Mouse (Mus musculus) CD4-positive helper T cell, adult 2 months (primary cell): ENCODE measurements around the gene Caps2.
"Not testable (repeated sequence)": the region's sequence is repeated elsewhere in the genome, so short reads cannot be mapped to it uniquely, and the experiment has no call there.

Experiments used
- DNase-seq: peaks from one replicate; pipeline ENCODE4 v3.0.0-alpha.2; 2012; ENCODE audit warnings: low read depth, missing footprints, low spot score

Caps2 gene

GRCm38 (mm10) chr10:112163168-112163766 lies at the start of gene Caps2:
Gene Caps2, plus strand, starts transcription at chr10:112163621.
- DNase-seq = no peak

GRCm38 (mm10) chr10:112125090-112125489 lies 38.3 kb upstream of the Caps2 start:
- DNase-seq = not testable (repeated sequence)

DNA sequence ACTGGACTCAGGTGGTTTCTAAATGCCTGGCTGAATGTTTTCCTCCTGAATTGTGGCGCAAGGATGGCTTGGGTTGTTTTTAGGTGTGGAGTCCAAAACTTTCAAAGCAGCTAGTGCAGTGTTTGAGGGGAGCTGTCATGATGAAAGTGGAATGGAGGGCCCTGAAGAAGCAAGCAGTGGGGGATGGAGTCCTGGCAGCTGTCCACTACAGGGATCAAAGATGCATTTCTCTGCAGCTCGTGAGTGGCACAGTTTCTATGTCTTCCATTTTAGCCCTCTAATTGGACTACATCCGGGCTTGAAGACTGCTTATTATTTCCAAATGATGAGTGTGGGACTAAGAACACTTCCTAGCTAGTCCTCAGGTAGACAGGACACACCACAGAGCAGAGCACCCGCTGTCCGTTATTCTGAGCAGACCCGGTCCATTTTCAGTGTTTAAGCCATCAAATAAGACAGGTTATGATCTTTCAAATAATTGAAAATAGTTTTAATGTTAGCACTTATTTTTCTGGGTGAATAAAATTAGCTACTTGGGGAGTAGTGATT lies 35.7 kb upstream of the Caps2 start:
- not testable (repeated sequence) for DNase-seq

DNA sequence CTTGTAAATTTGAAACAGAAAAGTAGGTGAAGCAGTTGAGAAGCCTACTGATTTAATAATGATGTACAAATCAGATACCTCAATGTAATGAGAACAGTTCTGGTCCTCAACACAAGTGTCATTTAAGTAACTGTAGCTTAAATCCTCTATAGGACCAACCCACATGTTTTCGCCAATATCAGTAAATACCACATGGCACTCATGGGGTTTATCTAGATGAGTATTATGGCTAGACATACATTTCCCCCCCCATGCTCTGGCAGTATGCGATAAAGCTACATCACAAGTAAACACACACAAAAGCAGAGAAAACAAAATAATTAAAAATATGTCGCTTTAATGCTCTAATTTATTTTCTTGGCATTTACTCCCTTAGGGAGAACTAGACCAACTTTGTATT lies 31.2 kb upstream of the Caps2 start:
- DNase-seq = no peak

GRCm38 (mm10) chr10:112138050-112138870 lies 25.2 kb upstream of the Caps2 start:
- peak; percentile 8 for DNase-seq

DNA sequence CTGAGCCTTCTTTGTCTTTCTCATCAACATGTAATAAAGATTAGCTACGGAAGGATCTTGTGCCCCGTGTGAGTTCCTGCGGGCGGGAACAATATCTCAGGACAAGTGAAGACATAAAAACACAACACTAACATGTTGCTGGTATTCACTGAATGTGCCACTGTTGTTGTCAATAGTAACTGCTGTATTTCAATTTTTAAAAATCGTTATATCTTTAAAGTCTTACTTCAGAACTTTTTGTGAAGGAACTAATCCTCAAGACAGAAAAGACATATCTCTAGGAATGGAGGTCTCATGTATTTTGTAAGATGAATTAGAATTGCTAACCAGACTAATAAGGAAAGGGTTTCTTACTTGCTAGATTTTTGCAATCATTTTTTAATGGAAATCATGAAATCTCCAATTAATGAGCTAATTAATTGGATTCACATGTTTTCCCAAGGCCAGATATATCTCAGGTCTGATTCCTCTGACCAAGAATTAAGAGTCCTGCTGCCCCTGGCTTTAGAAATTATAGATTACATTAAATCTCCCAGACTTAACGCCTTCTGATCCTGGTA lies 24.5 kb upstream of the Caps2 start:
- no peak for DNase-seq

DNA sequence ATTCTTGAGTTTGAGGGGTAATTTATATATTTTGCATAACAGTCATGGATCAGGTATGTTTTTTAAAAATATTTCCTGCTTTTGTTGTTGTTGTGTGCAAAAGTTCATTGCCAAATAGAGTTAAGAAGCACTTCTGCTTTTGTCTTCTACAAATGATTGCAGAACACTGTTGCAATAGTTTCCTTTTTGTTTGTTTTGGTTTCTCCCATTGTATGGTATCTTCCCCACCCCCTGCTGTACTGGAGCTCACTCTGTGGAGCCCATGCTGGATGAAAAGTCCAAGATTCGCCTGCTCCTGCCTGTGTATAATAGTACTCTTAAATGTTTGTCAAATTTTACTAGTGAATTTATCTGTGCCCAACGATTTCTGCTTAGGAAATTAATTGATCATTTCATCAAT lies 23.6 kb upstream of the Caps2 start:
- no peak for DNase-seq

DNA sequence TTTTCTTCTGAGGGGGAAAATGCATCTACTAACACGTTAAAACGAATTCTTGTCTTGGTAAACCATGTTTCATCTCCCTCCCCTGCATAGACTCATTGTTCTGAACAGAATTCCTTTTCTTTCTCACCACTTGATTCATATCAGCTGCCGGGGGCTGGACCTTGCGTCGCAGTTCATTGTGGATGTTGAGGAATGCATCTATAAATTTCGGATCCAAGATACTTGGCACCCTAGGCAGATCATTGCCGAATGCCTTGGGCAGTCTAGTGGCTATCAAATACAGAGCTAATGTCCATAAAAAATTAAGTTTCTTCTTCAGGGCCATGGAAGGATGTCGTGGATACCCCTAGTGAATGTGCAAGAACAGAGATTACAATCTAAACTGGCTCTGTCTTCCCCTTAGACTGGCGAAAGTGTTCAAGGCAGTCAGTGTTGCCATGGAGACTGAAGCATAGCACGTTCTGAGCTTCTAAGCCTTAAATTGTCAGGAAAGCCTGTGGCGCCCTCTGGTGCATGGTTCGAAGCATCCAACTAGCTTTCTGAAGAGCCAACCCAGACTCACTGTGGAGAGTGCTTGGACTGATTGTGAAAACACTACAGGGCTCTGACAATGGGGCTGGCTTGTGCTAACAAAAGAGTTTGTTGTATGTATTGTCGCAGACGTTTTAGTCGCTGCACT lies 3.4 kb upstream of the Caps2 start, which contains the start of gene Glipr1l3:
Gene Glipr1l3 (minus strand): TSS at position 446 of the 679 bp plus-strand sequence.
- DNase-seq = peak; percentile 34

GRCm38 (mm10) chr10:112177027-112177426 lies 13.6 kb downstream of the Caps2 start:
- not testable (repeated sequence) for DNase-seq

- DNase-seq = not testable (repeated sequence)
Observed at GRCm38 (mm10) chr10:112193919-112194318, 30.5 kb downstream of the Caps2 start.

DNA sequence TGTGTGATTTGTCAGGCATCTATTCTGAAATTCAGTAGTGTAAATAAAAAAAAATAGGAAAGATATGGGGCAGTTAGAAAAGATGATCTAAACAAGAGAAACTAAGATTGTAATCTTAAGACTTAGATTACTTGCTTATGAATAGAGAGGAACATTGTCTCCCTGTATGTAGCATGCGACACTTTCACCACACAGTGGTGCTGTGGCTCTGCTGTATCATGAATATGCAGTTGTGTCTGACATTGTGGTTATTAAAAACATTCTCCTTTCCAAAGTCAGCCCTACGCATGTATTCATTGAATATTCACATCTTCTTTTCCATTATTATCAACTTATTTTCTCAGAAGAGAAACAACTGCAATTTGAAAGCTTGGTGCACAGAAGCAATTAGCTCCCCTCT lies 40.0 kb downstream of the Caps2 start:
- no peak for DNase-seq

- no peak for DNase-seq
Observed at GRCm38 (mm10) chr10:112227073-112227472, 63.7 kb downstream of the Caps2 start.

- not testable (repeated sequence) for DNase-seq
Observed at GRCm38 (mm10) chr10:112229091-112229843, 65.8 kb downstream of the Caps2 start.

DNA sequence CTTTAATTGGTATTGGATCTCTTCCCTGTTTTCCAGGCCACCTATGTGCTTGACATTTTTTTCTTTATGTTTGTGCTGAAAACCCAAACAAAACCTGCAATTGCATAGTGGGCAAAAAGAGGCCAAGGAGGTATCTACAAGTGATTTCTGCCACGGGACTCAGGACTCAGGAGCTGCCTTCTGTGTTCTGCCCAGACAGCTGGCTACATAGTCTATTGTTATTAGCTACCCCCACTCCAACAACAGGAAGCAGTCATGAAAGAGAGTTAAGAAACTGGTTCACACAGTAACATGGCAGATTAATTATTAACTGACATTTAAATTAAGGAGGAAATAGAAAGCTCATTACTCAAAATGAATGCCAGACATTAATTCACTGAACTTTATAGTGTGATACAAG lies 69.3 kb downstream of the Caps2 start:
- DNase-seq = not testable (repeated sequence)

DNA sequence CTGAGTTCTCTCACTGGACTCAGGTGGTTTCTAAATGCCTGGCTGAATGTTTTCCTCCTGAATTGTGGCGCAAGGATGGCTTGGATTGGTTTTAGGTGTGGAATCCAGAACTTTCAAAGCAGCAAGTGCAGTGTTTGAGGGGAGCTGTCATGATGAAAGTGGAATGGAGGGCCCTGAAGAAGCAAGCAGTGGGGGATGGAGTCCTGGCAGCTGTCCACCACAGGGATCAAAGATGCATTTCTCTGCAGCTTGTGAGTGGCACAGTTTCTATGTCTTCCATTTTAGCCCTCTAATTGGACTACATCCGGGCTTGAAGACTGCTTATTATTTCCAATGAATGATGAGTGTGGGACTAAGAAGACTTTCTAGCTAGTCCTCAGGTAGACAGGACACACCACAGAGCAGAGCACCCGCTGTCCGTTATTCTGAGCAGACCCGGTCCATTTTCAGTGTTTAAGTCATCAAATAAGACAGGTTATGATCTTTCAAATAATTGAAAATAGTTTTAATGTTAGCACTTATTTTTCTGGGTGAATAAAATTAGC lies 72.0 kb downstream of the Caps2 start:
- DNase-seq = not testable (repeated sequence)

- DNase-seq = no peak
Observed at GRCm38 (mm10) chr10:112248273-112248672, 84.9 kb downstream of the Caps2 start.

DNA sequence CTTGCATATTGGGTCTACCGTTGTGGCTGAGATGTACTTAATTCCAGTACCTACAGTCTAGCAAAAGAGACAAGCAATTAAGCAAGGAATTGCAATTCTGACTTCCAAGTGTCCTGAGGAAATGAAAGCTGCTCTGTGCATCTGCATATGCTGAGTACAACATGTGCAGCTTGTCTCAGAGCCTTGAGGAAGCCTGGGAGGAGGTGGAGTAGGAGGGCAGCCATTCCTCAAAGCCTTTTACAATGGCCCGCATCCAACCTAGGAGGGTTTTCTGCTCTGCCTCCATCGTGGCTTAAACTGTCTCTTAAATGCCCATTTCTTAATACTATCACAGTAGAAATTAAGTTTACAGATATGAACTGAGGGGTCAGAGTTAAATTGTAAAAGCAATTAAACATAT lies 100.0 kb downstream of the Caps2 start:
- DNase-seq = no peak
